Mouse (Mus musculus) thymus, adult 2 months (tissue): ENCODE measurements around the gene 2010315B03Rik.

Experiments
- CTCF ChIP-seq: fragments of 200-500 bp; IDR thresholded peaks from 2 replicates; pipeline ENCODE4 v1.5.1; 2012; ENCODE audit warnings: mild to moderate bottlenecking, control low read depth, low read length, moderate library complexity, borderline replicate concordance; ENCODE audit not compliant: control insufficient read depth, poor library complexity, insufficient read depth; ENCODE audit errors: extremely low read depth
- POLR2A ChIP-seq: fragments of 200-500 bp; IDR thresholded peaks from 2 replicates; pipeline ENCODE4 v1.6.1; 2012; ENCODE audit warnings: mild to moderate bottlenecking, low read length, control low read depth, moderate library complexity; ENCODE audit not compliant: control insufficient read depth, poor library complexity, insufficient read depth; ENCODE audit errors: extremely low read depth

GRCm38 (mm10) chr9:124251438-124251837 lies 61.1 kb downstream of the 2010315B03Rik start:
- TF ChIP-seq POLR2A (no peak), CTCF (no peak)
